Mouse (Mus musculus) frontal cortex, postnatal 14 days (tissue): Measurements from ENCODE around the gene Gm49318.
A peak's percentile ranks its signal among the peaks of the same experiment; 100 is the strongest.

ENCODE experiments used
- DNase-seq, 2 experiments: peaks; one replicate each; pipeline ENCODE4 v3.0.0; 2022; ENCODE audit warnings: low spot score in 2 of 2

Gm49318 gene

DNA sequence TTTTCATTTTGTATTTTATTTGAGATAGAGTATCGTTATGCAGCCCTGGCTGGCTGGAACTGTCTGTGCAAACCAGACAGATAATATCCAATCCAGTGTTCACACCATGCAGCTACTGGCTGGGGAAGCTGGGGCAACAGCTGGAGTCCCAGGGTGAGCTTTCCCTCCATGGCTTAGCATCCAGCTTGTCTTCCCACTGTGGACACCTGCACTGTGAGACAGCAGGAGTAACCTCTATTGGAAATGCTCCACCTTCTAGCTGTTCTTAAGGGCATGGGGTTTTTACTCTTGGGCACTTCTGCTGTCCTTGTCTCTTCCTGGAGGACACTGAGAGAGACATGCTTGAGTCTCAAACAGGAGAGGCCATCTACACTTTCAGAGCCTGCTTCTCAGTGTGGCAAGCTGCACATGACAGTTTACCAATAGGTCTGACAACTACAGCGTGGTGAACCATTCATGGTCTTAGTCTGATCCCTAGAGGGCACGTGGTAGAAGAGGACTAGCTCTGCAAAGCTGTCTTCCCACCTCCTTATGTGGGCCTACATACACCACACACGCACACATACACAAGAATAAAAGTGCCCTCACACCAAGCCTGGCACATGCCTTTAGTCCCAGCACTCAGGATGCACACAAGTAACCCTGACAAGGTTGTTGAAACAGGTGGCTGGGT lies 1.0 kb downstream of the Gm49318 start:
- DNase-seq = no peak

DNA sequence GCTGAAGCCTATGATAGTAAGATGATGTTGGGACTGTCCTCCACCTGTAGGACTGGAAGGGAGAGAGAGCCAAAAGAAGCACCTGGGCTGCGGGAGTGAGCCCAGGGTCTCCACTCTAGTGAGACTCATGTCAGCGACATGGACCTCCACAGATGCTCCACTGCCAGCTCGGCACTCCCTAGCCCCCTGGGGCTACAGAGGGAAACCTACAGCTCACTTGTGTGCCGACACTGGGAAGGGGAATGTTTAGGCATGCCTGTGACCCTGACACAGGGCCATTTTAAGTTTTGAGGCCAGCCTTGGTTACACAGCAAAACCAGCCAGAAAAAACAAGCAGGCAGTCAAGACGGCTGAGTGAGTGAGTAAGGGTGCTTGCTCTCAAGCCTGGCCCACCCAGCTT lies 3.9 kb downstream of the Gm49318 start:
- DNase-seq = no peak

DNA sequence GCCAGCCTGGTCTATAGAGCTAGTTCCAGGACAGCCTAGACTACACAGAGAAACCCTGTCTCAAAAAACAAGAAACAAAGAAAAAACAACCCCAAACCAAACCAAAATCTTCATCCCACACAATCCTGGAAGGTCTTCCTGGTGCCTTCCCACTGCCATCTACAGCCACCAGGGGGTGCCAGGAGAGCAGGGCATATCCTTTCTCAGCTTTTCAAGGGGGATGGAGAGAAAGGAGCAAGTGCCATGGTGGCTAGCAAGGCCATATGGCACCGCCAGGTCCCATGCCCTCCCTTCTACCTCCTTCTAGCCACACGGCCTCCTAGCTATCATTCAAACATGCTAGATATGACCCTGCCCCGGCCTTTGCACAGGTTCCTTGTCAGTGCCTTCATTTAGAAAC lies 4.6 kb downstream of the Gm49318 start:
- no peak for DNase-seq

DNA sequence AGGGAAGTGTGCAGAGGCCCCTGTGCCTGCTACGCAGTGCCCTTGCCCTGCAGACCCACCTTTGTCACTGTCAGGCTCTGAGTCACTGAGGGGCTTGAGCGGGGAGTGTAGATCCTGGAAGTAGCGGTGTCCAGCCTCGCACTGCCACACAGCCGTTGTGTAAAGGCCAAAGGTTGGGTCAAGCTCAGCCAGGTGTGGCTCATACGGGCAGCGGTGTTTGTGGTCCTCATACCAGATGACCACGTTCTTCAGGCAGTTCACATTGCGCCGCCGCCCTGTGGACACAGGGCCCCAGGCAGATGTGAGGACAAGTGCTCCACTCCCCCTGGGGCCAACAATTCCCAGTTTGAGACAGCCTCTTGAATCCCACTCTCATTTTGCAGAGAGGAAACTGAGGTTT lies 5.4 kb downstream of the Gm49318 start:
- no peak for DNase-seq

- DNase-seq = no peak
Measured at GRCm38 (mm10) chr9:22064341-22064740, 6.7 kb downstream of the Gm49318 start.

DNA sequence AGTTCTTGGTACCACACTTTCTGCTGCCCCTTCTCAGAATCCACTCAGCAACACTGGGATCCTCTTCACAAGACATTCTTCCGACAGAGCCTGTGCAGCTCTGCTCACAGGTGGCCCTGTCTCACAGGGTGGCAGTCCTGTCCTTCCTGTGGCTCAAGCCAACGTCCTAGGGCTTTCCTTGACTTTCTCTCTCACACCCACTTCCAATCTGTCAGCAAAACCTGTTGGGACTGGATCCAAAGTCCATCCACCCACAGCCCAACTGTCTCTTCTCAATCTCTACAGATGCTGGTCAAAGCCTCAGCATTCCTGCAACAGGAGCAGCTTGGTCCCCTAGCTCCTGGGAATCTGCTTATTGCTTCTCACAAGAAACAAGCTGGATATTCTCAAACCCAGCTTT lies 9.7 kb downstream of the Gm49318 start:
- no peak for DNase-seq

GRCm38 (mm10) chr9:22058011-22058424 lies 13.0 kb downstream of the Gm49318 start:
- no peak for DNase-seq

- no peak for DNase-seq
Measured at GRCm38 (mm10) chr9:22057031-22057517, 14.0 kb downstream of the Gm49318 start.

- DNase-seq = no peak
Measured at GRCm38 (mm10) chr9:22056303-22056910, 14.7 kb downstream of the Gm49318 start.

DNA sequence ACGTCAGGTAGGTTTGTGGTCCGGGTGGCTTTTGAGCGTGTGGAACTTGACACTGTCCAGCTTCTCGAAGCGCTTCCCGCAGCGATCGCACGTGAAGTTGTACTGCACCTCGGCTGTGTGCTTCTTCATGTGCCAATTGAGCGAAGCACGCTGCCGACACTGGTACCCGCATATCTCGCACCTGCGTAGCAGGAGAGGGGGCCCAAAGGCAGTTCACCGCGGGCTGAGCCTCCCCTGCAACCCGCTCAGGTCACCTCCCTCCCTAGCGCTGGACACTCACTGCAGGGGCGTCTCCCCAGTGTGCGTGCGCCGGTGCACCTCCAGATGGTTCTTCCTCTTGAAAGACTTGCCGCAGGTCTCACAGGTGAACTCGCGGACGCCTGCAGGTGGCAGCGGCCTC lies 15.3 kb downstream of the Gm49318 start:
- DNase-seq = no peak

GRCm38 (mm10) chr9:22054411-22055076 lies 16.5 kb downstream of the Gm49318 start:
- DNase-seq = peak; percentile 71 to 75

GRCm38 (mm10) chr9:22053657-22054056 lies 17.4 kb downstream of the Gm49318 start:
- no peak for DNase-seq

GRCm38 (mm10) chr9:22051958-22052254 lies 19.2 kb downstream of the Gm49318 start, which contains the start of gene Elavl3:
Gene Elavl3 (minus strand): TSS chr9:22052023.
- peak in 1 of 2 experiments; percentile 82 for DNase-seq

- DNase-seq = no peak
Measured at GRCm38 (mm10) chr9:22051161-22051957, 19.7 kb downstream of the Gm49318 start.

GRCm38 (mm10) chr9:22050351-22050889 lies 20.6 kb downstream of the Gm49318 start:
- DNase-seq = peak; percentile 49 to 55

DNA sequence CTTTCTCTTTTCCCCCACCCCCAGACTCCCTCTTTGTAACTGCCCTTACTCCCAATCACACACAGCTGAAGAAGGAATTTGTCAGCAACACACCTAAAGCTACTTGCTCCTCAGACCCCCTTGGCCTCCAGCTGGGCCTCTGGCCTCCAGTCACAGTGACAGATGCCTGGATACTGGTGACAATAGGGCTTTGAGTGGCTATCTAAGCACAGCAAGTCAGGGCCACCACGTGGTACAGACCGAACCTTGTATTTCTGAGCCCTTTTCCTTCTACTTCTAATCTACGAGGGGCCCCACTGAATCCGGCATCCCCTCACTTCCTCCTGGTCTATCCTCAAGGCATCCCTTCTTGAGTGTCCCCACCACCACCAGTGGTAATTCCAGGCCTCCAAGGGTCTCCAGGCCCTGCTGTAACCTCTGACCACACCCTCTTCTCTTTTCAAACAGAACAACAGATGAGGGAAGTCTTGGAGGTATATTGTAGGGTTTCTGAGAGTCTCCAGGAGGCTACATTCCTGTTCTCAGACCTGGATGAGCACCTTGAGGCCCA lies 21.3 kb downstream of the Gm49318 start:
- no peak for DNase-seq

GRCm38 (mm10) chr9:22049315-22049714 lies 21.7 kb downstream of the Gm49318 start:
- no peak for DNase-seq

DNA sequence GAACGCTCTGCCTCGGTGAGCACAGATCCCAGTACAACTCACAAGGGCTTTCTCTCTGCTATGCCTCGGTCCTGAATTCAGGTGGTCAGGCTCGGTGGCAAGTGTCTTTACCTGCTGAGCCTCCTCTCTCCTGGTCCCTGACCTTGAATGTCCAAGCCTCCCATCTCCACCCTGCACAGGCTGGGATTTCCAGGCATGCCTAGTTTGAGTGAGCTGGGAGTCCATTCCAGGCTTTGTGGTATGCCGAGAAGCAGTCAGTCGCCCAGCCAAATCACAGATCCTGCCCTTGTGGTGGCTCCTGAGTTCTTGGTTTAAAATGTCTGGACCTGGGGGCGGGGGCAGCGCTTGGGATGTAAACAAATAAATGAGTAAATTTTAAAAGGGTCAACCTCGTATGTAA lies 23.7 kb downstream of the Gm49318 start:
- no peak for DNase-seq

DNA sequence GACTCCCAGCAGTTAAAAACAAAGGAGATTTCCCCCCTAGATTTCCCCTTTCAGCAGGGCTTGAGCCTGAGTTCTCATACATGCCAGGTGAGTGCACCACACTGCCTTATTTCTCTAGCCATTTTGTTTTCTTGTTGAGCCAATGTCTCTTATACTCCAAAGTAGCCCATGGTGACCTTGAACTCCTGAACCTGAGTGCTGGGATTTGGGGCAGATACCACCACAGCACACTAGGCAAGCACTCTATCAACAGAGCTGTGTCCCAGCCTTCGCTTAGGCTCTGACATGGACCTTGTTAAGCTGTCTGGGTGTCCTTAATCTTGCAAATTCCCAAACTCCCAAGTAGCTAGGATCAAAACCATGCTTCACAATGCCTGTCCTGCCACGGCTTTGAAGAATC lies 29.2 kb downstream of the Gm49318 start:
- no peak for DNase-seq

- no peak for DNase-seq
Measured at GRCm38 (mm10) chr9:22037826-22038225, 33.2 kb downstream of the Gm49318 start.

DNA sequence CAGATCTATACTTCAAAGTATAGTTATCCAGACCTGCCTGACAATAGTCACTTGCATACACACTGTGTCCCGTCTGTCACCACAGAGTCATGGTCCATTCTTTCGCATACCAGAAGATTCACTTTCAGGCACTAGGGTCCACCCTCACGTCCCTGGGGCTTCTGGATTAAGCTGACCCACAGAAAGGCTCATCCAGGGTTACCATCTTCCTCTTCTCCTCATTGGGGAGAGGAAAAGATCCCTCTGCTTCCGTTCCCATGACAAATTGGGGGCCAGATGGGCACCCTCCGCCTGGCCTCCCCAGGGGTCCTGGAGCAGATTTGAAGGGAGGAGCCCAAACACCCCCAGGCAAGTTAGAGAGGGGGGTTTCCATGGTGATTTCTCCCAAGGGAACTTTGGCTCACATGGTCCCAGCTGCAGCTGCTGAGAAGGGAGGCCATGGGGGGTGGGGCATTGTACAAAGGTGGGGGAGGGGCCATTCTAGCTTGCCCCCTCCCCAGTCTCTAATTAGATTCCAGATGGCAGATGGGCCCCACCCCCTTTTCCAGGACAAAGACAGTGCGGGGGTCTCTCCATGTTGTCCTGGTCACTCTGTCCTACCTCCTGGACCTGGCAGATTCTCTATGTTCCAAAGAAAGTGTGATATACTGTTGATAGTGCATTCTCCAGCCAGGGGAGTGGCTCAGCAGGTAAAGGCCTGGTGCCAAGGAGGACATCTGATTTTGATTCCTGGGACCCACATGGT lies 35.6 kb downstream of the Gm49318 start:
- no peak for DNase-seq
